Mouse (Mus musculus): Measurements from ENCODE around the gene Hs3st2.

Gene Hs3st2

GRCm38 (mm10) chr7:121458075-121458474 is 66.4 kb downstream of the Hs3st2 start:
- no peak for DNase-seq (ENCODE audit: low read depth, low spot score)

GRCm38 (mm10) chr7:121460626-121461025 is 69.0 kb downstream of the Hs3st2 start:
- no peak for DNase-seq (ENCODE audit: low read depth, low spot score)

DNA sequence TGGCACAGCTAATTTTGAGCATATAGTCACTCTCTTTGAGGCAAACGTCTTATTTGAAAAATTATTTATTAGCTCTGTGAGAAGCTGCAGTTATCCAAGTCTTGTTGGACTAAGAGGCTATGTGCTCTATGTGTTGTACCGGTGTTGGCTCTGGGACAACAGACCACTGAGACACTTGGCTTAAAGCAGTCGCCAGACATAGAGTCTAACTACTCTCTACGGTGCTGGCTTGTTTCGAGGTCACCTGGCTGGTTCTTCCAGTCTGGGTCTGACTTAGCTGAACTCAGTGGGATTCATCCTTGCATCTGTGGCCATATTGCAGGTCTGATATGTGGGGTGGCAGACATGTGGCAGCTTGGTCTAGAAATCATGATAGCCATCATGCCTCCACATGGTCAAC is 72.8 kb downstream of the Hs3st2 start:
- DNase-seq (ENCODE audit: low read depth, low spot score): no peak

- DNase-seq (ENCODE audit: low read depth, low spot score): no peak
Measured at GRCm38 (mm10) chr7:121465111-121465510, 73.5 kb downstream of the Hs3st2 start.

DNA sequence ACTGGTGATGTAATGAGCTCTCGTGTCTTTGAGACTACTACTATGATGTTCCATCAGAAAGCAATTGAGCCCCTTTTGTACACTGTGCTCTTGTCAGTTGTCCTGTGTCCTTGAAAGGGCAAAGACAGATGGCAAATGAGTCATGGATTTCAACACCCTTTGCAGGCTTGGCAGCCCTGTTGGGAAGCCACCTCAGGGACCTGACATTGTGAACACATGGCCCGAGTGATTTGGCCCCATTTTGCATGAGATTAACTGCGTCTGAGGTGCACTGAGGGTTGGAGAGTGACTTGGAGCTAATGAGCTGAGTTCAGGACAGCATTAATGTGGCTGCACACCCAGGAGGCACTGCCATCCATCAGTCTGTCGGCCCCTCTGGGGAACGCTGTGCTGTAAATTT is 74.7 kb downstream of the Hs3st2 start:
- no peak for DNase-seq (ENCODE audit: low read depth, low spot score)

DNA sequence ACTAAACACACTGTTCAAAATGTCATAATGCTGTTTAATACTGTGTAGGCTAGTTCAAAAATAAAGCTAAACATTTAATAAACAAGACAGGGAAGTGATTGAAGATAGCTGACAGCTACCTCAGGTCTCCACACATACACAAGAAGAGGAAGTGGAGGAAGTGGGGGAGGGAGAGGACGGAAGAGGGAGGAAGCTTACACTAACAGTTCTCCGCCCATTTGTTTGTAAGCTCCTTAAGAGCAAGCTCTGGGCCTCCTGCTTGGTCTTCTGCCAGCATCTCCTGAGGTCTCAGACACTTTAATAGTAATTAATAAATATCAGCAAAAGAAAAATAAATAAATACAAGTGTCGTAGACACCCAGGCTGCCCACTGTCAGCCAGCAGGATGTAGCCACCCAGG is 77.8 kb downstream of the Hs3st2 start:
- no peak for DNase-seq (ENCODE audit: low read depth, low spot score)

DNA sequence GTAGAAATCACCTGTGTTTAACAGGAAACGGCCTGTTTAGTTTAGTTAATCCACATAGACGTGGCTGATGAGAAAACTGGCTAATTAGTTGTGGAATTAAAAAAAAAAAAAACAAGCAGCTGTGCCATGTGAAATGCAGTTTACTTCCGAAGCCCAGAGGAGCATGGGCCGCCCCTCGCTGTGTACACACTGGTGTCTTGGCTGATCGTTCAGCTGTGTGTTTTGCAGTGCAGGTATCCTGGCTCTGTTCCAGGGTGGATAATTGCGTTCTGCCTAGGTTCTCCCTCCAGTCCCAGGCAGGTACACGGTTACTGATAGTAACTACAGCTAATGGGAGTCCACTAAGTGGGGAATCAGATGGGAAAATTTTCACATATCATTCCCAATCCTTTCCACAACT is 86.6 kb downstream of the Hs3st2 start:
- no peak for DNase-seq (ENCODE audit: low read depth, low spot score)

GRCm38 (mm10) chr7:121480106-121480505 is 88.4 kb downstream of the Hs3st2 start:
- no peak for DNase-seq (ENCODE audit: low read depth, low spot score)

GRCm38 (mm10) chr7:121484590-121484989 is 92.9 kb downstream of the Hs3st2 start:
- no peak for DNase-seq (ENCODE audit: low read depth, low spot score)

DNA sequence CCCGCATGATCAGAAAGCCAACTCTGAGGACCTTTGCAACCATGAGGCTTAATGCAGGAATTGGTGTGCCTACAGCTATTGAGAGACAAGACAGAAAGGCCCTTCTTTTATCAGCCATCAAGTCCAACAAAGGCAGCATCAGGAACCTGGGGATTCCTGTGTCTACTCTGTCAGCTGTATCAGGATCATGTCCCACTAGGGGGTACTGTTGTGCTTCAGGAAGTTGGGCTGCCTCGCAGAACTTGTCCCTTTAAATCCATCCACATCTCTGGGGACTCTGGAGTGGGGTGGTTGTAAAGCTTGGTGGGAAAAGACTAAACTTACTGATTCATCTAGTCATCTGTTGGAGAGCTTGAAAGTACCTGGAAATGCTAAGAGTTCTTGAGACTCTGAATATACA is 93.6 kb downstream of the Hs3st2 start:
- DNase-seq (ENCODE audit: low read depth, low spot score): peak; percentile 10

GRCm38 (mm10) chr7:121487291-121487690 is 95.6 kb downstream of the Hs3st2 start:
- no peak for DNase-seq (ENCODE audit: low read depth, low spot score)

- no peak for DNase-seq (ENCODE audit: low read depth, low spot score)
Measured at GRCm38 (mm10) chr7:121489401-121489800, 97.7 kb downstream of the Hs3st2 start.

DNA sequence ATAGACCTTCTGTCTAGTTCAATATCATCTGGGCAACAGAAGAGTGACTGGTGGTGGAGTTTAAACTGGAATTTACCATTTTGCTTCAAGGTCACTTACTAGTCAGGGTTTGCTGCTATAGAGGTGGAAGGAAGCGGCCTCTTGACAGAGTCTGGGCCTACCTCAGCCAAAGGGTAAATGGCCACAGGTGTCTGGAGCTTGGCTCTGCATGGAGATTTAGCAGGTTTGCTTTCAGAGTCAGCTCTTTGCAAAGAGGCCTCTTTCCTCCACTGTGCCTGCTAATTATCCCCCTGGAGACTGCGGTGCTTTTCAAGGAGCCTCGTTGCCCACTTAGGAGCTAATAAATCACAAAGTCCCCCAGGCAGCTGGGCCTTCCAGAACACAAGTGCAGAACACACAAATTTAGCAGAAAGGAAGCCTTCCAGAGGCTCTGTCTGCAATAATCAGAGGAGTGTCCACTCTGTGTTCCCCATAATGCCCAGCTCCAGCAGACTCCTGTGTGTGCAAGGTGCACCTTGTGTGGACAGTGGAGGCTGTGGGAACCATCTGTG is 99.9 kb downstream of the Hs3st2 start:
- no peak for DNase-seq (ENCODE audit: low read depth, low spot score)

GRCm38 (mm10) chr7:121500516-121500915 is 108.9 kb downstream of the Hs3st2 start:
- no peak for DNase-seq (ENCODE audit: low read depth, low spot score)

DNA sequence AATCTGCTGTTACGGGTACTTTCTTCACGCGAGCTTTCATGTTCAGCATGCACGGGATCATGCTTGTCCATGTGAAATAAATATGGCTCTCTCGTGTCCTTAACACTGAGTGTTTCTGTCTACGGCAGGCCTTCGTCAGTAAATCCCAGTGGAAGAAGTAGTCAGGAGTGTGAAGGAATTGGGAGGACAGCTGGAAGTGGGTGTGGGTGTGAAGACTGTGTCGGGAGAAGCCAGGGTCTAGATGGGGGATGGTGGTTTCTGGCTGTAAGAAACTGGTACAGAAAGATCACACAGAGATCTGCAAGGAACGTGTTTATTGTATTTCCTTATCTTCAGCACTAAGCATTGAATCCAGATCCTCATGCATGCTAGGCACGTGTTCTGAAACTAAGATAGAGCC is 110.0 kb downstream of the Hs3st2 start:
- DNase-seq (ENCODE audit: low read depth, low spot score): no peak

GRCm38 (mm10) chr7:121516727-121517126 is 125.1 kb downstream of the Hs3st2 start:
- DNase-seq (ENCODE audit: low read depth, low spot score): no peak

DNA sequence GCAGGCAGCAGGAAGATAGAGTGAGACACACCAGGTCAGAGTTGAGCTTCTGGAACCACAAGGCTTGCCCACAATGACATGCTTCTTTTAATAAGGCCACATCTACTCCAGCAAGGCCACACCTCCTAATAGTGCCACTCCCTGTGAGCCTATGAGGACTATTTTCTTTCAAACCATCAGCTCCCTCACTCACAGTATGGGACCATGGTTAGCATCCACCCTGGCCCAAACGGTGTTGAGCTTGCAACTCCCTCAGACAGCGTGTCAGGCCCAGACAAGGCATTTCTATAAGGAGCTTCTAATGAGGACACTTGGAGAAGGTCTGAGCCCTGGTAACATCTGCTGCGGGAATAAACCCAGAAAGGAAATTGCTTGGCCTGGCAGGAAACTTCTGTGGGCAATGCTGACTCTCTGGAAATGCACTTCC is 125.5 kb downstream of the Hs3st2 start:
- no peak for DNase-seq (ENCODE audit: low read depth, low spot score)

DNA sequence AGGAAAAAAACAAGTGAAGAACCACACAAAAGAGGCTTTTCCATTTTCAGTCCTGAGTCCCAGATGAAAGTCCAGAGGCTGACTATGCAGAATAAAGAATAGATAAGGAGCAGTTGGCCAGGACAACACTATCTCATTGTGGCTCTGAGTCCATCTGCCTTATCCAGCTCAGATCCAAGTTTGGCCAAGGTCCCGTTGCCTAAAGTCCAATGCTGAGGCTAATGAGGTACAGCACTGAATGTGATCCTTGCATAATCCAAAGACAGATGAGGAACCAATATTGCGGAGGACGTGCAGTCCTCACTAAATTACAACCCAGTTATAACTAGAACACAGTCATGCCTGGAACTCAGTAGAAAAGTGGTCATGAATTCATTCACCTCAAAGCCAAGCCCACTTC is 130.5 kb downstream of the Hs3st2 start:
- no peak for DNase-seq (ENCODE audit: low read depth, low spot score)

DNA sequence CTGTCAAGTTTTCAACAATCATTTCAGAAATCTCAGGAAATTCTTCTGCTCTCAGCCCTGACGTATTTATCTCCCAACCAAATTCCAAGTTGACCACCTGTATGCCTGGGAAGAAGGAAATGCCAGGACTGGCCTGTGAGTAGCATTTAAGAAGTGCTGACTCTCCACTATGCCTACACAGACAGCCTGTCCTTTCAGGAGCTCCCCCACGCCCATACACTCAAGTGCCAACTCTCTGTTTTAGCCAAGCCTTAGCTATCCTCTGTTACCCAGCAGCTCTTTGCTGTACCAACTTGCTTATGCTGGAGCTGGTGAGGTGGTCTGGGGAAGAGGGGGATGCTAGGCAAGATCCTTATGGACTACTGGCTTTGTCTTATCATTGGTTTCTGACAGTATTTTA is 137.4 kb downstream of the Hs3st2 start:
- no peak for DNase-seq (ENCODE audit: low read depth, low spot score)

DNA sequence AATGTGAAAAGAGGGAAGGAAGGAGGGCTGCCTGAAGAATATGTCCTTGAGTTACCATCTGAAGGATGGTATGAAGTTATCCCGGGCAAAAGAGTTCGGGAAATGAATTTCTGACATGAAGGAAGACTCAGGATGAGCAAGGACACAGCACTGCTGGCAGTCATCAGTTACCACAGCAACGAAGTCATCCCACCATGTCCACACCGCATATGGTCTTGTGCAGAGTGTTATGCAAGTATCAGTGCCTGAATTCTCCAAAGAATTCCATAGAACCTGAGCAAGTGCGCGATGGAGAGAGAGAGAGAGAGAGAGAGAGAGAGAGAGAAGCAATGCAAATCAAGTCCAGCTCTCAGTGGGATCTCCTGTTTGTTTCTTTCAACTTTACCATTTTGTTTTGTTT is 142.0 kb downstream of the Hs3st2 start:
- DNase-seq (ENCODE audit: low read depth, low spot score): no peak

GRCm38 (mm10) chr7:121534386-121534785 is 142.7 kb downstream of the Hs3st2 start:
- no peak for DNase-seq (ENCODE audit: low read depth, low spot score)

GRCm38 (mm10) chr7:121535987-121536386 is 144.3 kb downstream of the Hs3st2 start:
- DNase-seq (ENCODE audit: low read depth, low spot score): no peak

- peak; percentile 44 for DNase-seq (ENCODE audit: low read depth, low spot score)
Measured at GRCm38 (mm10) chr7:121539405-121540275, 148.0 kb downstream of the Hs3st2 start.

Data from R1 (cell line).